Mouse (Mus musculus): ENCODE measurements around the gene Gnai2. TPM values are rescaled to one million over a fixed set of nuclear protein-coding genes. Genes with fewer than 3 reads are reported as not detected.

Gene Gnai2
- total and polyA plus RNA-seq, 2 experiments from 2014 or later, result 223 to 287 TPM

DNA sequence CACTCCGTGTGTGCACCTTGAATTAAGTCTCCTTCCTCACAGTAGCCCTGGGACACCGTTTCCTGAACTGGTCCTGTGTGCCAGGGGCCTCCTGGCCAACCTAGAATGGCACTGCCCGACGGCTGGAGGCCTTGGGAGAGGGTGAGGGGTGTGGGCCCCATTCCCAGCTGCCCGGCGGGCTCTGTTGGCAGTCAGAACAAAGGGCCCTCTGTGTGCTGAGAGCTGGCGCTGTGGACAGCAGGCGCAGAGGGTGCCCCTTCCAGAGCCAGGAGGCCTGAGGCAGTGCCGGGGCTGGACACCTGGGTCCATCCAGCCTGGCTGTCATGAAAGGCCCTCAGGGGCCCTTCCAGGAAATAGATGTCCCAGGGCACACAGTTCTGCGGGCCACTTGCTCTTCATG, 24.4 kb upstream of the Gnai2 start:
- ATAC-seq (peak; percentile 93), DNase-seq (peak; percentile 68)
- Histone ChIP-seq H3K27ac (ENCODE audit: low read depth, low read length) (peak overlapping the region; percentile 73), H3K4me1 (ENCODE audit: insufficient read depth) (no peaks in the 10 kb centered on the region), H3K9me3 (ENCODE audit: low read length) (no peaks in the 10 kb centered on the region), H3K4me3 (ENCODE audit: low read depth, low read length) (no peak overlapping the region), H3K4me2 (ENCODE audit: low read depth) (no peak overlapping the region), H3K9ac (no peak overlapping the region), H3K36me3 (ENCODE audit: insufficient read depth) (no peaks in the 10 kb centered on the region), H3K27me3 (ENCODE audit: insufficient read depth, low read length) (no peaks in the 10 kb centered on the region)
- WGBS, result 23% methylated on average over 10 of the region's 10 CpGs
- TF ChIP-seq CTCF (IDR thresholded peaks at IDR 0.05; ENCODE audit: low read depth), result no peak

DNA sequence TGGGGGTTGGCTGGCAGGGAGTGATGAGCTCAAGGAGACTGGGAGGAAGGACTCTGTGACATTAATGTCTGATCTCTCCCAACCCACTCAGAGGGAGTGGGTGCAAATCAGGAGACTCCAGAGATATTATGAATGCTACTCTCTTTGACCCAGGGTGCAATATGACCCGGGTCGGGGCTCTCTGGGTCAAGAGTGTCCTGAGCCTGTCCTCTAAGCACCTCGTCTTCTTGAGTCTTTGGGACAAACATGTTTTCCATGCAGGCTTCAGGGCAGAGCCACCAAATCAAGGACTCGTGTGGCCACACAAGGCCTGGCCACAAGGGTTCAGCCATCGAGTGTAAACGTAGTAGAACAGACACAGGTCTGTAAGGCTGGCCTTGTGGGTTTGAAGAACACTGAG, 22.9 kb upstream of the Gnai2 start:
- 93% methylated on average over 6 of the region's 6 CpGs for WGBS
- Histone ChIP-seq H3K4me3 (ENCODE audit: low read depth, low read length) (no peak overlapping the region), H3K9ac (no peak overlapping the region), H3K4me1 (ENCODE audit: insufficient read depth) (no peaks in the 10 kb centered on the region), H3K4me2 (ENCODE audit: low read depth) (no peak overlapping the region), H3K27ac (ENCODE audit: low read depth, low read length) (no peak overlapping the region), H3K36me3 (ENCODE audit: insufficient read depth) (no peaks in the 10 kb centered on the region), H3K9me3 (ENCODE audit: low read length) (no peaks in the 10 kb centered on the region), H3K27me3 (ENCODE audit: insufficient read depth, low read length) (no peaks in the 10 kb centered on the region)
- no peak for TF ChIP-seq CTCF (IDR thresholded peaks at IDR 0.05; ENCODE audit: low read depth)
- ATAC-seq (no peak), DNase-seq (no peak)

DNA sequence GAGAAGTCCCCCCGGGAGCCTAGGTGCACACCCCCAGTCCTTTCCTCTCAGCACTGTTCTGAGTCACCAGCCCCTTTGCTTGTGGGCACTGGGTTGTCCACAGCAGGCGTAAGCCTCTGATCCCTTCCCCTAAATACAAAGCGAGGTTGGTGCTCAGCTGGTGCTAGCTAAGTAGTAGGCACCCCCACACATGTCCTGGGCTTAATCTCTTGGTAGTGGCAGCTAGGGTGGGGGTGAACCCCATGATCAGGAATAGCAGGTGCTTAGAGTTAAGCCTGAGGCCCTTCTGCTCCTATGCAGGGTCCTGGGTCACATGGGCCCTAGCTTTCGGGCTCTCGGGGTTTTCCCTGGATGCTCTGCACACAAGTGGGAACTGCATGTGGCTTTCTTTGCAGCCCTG, 22.0 kb upstream of the Gnai2 start:
- Histone ChIP-seq H3K4me1 (ENCODE audit: insufficient read depth) (no peaks in the 10 kb centered on the region), H3K27ac (ENCODE audit: low read depth, low read length) (no peak overlapping the region), H3K4me3 (ENCODE audit: low read depth, low read length) (no peak overlapping the region), H3K4me2 (ENCODE audit: low read depth) (no peak overlapping the region), H3K27me3 (ENCODE audit: insufficient read depth, low read length) (no peaks in the 10 kb centered on the region), H3K9me3 (ENCODE audit: low read length) (no peaks in the 10 kb centered on the region), H3K36me3 (ENCODE audit: insufficient read depth) (no peaks in the 10 kb centered on the region), H3K9ac (no peak overlapping the region)
- DNase-seq (no peak), ATAC-seq (no peak)
- 89% methylated on average over 5 of the region's 5 CpGs for WGBS
- TF ChIP-seq CTCF (IDR thresholded peaks at IDR 0.05; ENCODE audit: low read depth), result no peak

DNA sequence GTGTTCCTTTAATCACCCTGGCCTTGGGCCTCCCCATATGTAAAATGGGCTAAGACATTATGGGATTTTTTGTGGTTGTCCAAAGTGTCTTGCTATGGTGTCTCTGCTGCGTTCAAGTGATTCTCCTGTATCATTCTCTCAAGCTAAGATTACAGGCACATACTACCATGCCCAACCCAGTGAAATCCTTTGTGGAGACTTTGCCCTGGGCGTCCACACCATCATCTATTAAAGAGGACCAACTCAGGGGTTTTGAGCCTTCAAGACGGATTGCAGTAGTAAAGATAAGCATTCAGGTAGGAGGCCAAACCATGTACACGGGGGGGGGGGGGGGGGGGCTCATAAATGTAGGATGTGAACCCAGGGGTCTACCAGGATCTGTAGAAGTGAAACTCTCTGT, 19.4 kb upstream of the Gnai2 start:
- Histone ChIP-seq H3K4me2 (ENCODE audit: low read depth) (no peak overlapping the region), H3K9ac (no peak overlapping the region), H3K36me3 (ENCODE audit: insufficient read depth) (no peaks in the 10 kb centered on the region), H3K27ac (ENCODE audit: low read depth, low read length) (no peak overlapping the region), H3K9me3 (ENCODE audit: low read length) (no peaks in the 10 kb centered on the region), H3K4me1 (ENCODE audit: insufficient read depth) (no peaks in the 10 kb centered on the region), H3K27me3 (ENCODE audit: insufficient read depth, low read length) (no peaks in the 10 kb centered on the region), H3K4me3 (ENCODE audit: low read depth, low read length) (no peak overlapping the region)
- 80% methylated on average over 4 of the region's 4 CpGs for WGBS
- DNase-seq, result no peak
- ATAC-seq, result no peak
- TF ChIP-seq CTCF (IDR thresholded peaks at IDR 0.05; ENCODE audit: low read depth), result no peak

- no peak for TF ChIP-seq CTCF (IDR thresholded peaks at IDR 0.05; ENCODE audit: low read depth)
- WGBS, result 78% methylated on average over 2 of the region's 2 CpGs
- no peaks in the 10 kb centered on the region for H3K36me3 ChIP-seq (ENCODE audit: insufficient read depth)
- no peaks in the 10 kb centered on the region for H3K4me1 ChIP-seq (ENCODE audit: insufficient read depth)
- H3K9ac ChIP-seq, result no peak overlapping the region
- no peaks in the 10 kb centered on the region for H3K27me3 ChIP-seq (ENCODE audit: insufficient read depth, low read length)
- H3K9me3 ChIP-seq (ENCODE audit: low read length), result no peaks in the 10 kb centered on the region
- DNase-seq, result no peak
- no peak overlapping the region for H3K4me3 ChIP-seq (ENCODE audit: low read depth, low read length)
- H3K4me2 ChIP-seq (ENCODE audit: low read depth), result no peak overlapping the region
- no peak overlapping the region for H3K27ac ChIP-seq (ENCODE audit: low read depth, low read length)
- no peak for ATAC-seq
Observed at GRCm38 (mm10) chr9:107653474-107653873, 18.3 kb upstream of the Gnai2 start.

GRCm38 (mm10) chr9:107650708-107651481, 15.7 kb upstream of the Gnai2 start:
- no peak for TF ChIP-seq CTCF (IDR thresholded peaks at IDR 0.05; ENCODE audit: low read depth)
- Histone ChIP-seq H3K27ac (ENCODE audit: low read depth, low read length) (peak overlapping the region; percentile 71), H3K4me3 (ENCODE audit: low read depth, low read length) (no peak overlapping the region), H3K4me1 (ENCODE audit: insufficient read depth) (no peaks in the 10 kb centered on the region), H3K9me3 (ENCODE audit: low read length) (no peaks in the 10 kb centered on the region), H3K4me2 (ENCODE audit: low read depth) (no peak overlapping the region), H3K36me3 (ENCODE audit: insufficient read depth) (no peaks in the 10 kb centered on the region), H3K27me3 (ENCODE audit: insufficient read depth, low read length) (no peaks in the 10 kb centered on the region), H3K9ac (no peak overlapping the region)
- WGBS, result 17% methylated on average over 12 of the region's 12 CpGs
- ATAC-seq (peak; percentile 85), DNase-seq (no peak)

- 41% methylated on average over 7 of the region's 7 CpGs for WGBS
- ATAC-seq, result peak; percentile 80
- DNase-seq, result peak; percentile 38
Observed at GRCm38 (mm10) chr9:107650225-107650624, 15.1 kb upstream of the Gnai2 start.

More at GRCm38 (mm10) chr9:107650225-107650624, 15.1 kb upstream of the Gnai2 start:
- Histone ChIP-seq H3K4me2 (ENCODE audit: low read depth) (no peak overlapping the region), H3K4me1 (ENCODE audit: insufficient read depth) (0 out of 2 replicates have a peak, but pooled peaks cover 2% of the 10 kb centered on the region), H3K9ac (no peak overlapping the region), H3K9me3 (ENCODE audit: low read length) (no peaks in the 10 kb centered on the region), H3K36me3 (ENCODE audit: insufficient read depth) (no peaks in the 10 kb centered on the region), H3K27me3 (ENCODE audit: insufficient read depth, low read length) (no peaks in the 10 kb centered on the region), H3K27ac (ENCODE audit: low read depth, low read length) (peak overlapping the region; percentile 71), H3K4me3 (ENCODE audit: low read depth, low read length) (no peak overlapping the region)
- no peak for TF ChIP-seq CTCF (IDR thresholded peaks at IDR 0.05; ENCODE audit: low read depth)

Data from forebrain, postnatal 0 days (tissue).